Mouse (Mus musculus): ENCODE data around the gene Slc25a13. TPM values are rescaled to one million over a fixed set of nuclear protein-coding genes. Genes with fewer than 3 reads are reported as not detected.

Gene Slc25a13
- total and polyA plus RNA-seq, 3 experiments = not detected

GRCm38 (mm10) chr6:6210637-6211036 lies 6.3 kb downstream of the Slc25a13 start:
- Histone ChIP-seq H3K27ac (ENCODE audit: insufficient read depth, low read depth) (no peak overlapping the region), H3K36me3 (replicated peaks in 1 of 2; ENCODE audit: control insufficient read depth in 1 of 2, insufficient read depth in 1 of 2, low read length in 1 of 2) (no peaks in the 10 kb centered on the region), H3K9ac (ENCODE audit: insufficient read depth, low read depth) (no peak overlapping the region), H3K9me3 (replicated peaks; ENCODE audit: low read length) (no peaks in the 10 kb centered on the region), H3K4me3 (replicated peaks in 1 of 3; ENCODE audit: low read depth in 2 of 3, low read length in 2 of 3, poor library complexity in 1 of 3) (no peak overlapping the region), H3K4me1 (ENCODE audit: control insufficient read depth in 1 of 2, insufficient read depth in 2 of 2) (peaks cover 5 to 27% of the 10 kb centered on the region in 2 experiments; a peak in 3 of 4 replicates), H3K79me2 (replicated peaks; ENCODE audit: control insufficient read depth, extremely low read depth, insufficient read depth, poor library complexity, severe bottlenecking) (no peaks in the 10 kb centered on the region), H3K27me3 (replicated peaks) (no peaks in the 10 kb centered on the region), H3K4me2 (ENCODE audit: insufficient read depth, low read depth, poor library complexity, severe bottlenecking) (no peak overlapping the region)
- in situ Hi-C loops (cut with MboI; ENCODE audit: low pct_ligation_motif_present, low pct_unique_long_range_greater_than_20kb, low sequenced_read_pairs) (no loop called here), dilution Hi-C loops (cut with MboI; ENCODE audit: extremely low pct_ligation_motif_present, extremely low pct_unique_long_range_greater_than_20kb, low sequenced_read_pairs) (no loop called here)
- peak; percentile 48 for DNase-seq (ENCODE audit: extremely low read depth)
- TF ChIP-seq MYC (IDR thresholded peaks at IDR 0.05; ENCODE audit: low read depth, low read length) = 0 out of 2 replicates have a peak, but pooled peaks have one; percentile 22
- no peak for TF ChIP-seq RCOR1 (conservative IDR thresholded peaks at IDR 0.05; ENCODE audit: low read depth, low read length)
- peak; percentile 67 for TF ChIP-seq MAX (IDR thresholded peaks at IDR 0.05; ENCODE audit: low read length)
- TF ChIP-seq JUN (IDR thresholded peaks at IDR 0.05; ENCODE audit: insufficient read depth, low read depth, low read length) = no peak

GRCm38 (mm10) chr6:6208351-6209059 lies 8.5 kb downstream of the Slc25a13 start:
- no peak for DNase-seq (ENCODE audit: extremely low read depth)
- no peaks in the 10 kb centered on the region for H3K27me3 ChIP-seq (replicated peaks)
- no peaks in the 10 kb centered on the region for H3K79me2 ChIP-seq (replicated peaks; ENCODE audit: control insufficient read depth, extremely low read depth, insufficient read depth, poor library complexity, severe bottlenecking)
- H3K27ac ChIP-seq (ENCODE audit: insufficient read depth, low read depth) = no peak overlapping the region
- dilution Hi-C loops (cut with MboI; ENCODE audit: extremely low pct_ligation_motif_present, extremely low pct_unique_long_range_greater_than_20kb, low sequenced_read_pairs) (no loop called here), in situ Hi-C loops (cut with MboI; ENCODE audit: low pct_ligation_motif_present, low pct_unique_long_range_greater_than_20kb, low sequenced_read_pairs) (no loop called here)
- H3K9ac ChIP-seq (ENCODE audit: insufficient read depth, low read depth) = no peak overlapping the region
- H3K36me3 ChIP-seq (replicated peaks in 1 of 2; ENCODE audit: control insufficient read depth in 1 of 2, insufficient read depth in 1 of 2, low read length in 1 of 2) = no peaks in the 10 kb centered on the region
- TF ChIP-seq MAFK (IDR thresholded peaks at IDR 0.05; ENCODE audit: insufficient replicate concordance, low read length) (no peak), JUND (conservative IDR thresholded peaks at IDR 0.05; ENCODE audit: low read depth, low read length) (no peak), CHD1 (IDR thresholded peaks at IDR 0.05; ENCODE audit: low read depth, low read length) (no peak), ELF1 (IDR thresholded peaks at IDR 0.05; ENCODE audit: low read depth, low read length) (no peak), CHD2 (IDR thresholded peaks at IDR 0.05; ENCODE audit: low read length) (no peak), IRF4 (IDR thresholded peaks at IDR 0.05; ENCODE audit: low read depth, low read length) (no peak), CTCF (conservative IDR thresholded peaks at IDR 0.05 in 1 of 2, IDR thresholded peaks at IDR 0.05 in 1 of 2; ENCODE audit: low read depth in 2 of 2, low read length in 2 of 2) (no peak)
- H3K4me2 ChIP-seq (ENCODE audit: insufficient read depth, low read depth, poor library complexity, severe bottlenecking) = no peak overlapping the region
- no peaks in the 10 kb centered on the region for H3K9me3 ChIP-seq (replicated peaks; ENCODE audit: low read length)
- H3K4me1 ChIP-seq (ENCODE audit: control insufficient read depth in 1 of 2, insufficient read depth in 2 of 2) = peaks cover 5 to 27% of the 10 kb centered on the region in 2 experiments; a peak in 3 of 4 replicates
- H3K4me3 ChIP-seq (replicated peaks in 1 of 3; ENCODE audit: low read depth in 2 of 3, low read length in 2 of 3, poor library complexity in 1 of 3) = no peak overlapping the region

GRCm38 (mm10) chr6:6207836-6208235 lies 9.1 kb downstream of the Slc25a13 start:
- Histone ChIP-seq H3K9ac (ENCODE audit: insufficient read depth, low read depth) (no peak overlapping the region), H3K4me3 (replicated peaks in 1 of 3; ENCODE audit: low read depth in 2 of 3, low read length in 2 of 3, poor library complexity in 1 of 3) (no peak overlapping the region), H3K27me3 (replicated peaks) (no peaks in the 10 kb centered on the region), H3K27ac (ENCODE audit: insufficient read depth, low read depth) (no peak overlapping the region), H3K9me3 (replicated peaks; ENCODE audit: low read length) (no peaks in the 10 kb centered on the region), H3K4me1 (ENCODE audit: control insufficient read depth in 1 of 2, insufficient read depth in 2 of 2) (peaks cover 4 to 27% of the 10 kb centered on the region in 2 experiments; a peak in 3 of 4 replicates), H3K4me2 (ENCODE audit: insufficient read depth, low read depth, poor library complexity, severe bottlenecking) (no peak overlapping the region), H3K79me2 (replicated peaks; ENCODE audit: control insufficient read depth, extremely low read depth, insufficient read depth, poor library complexity, severe bottlenecking) (no peaks in the 10 kb centered on the region), H3K36me3 (replicated peaks in 1 of 2; ENCODE audit: control insufficient read depth in 1 of 2, insufficient read depth in 1 of 2, low read length in 1 of 2) (no peaks in the 10 kb centered on the region)
- dilution Hi-C loops (cut with MboI; ENCODE audit: extremely low pct_ligation_motif_present, extremely low pct_unique_long_range_greater_than_20kb, low sequenced_read_pairs) = no loop called here
- in situ Hi-C loops (cut with MboI; ENCODE audit: low pct_ligation_motif_present, low pct_unique_long_range_greater_than_20kb, low sequenced_read_pairs) = no loop called here
- DNase-seq (ENCODE audit: extremely low read depth) = no peak
- TF ChIP-seq UBTF (IDR thresholded peaks at IDR 0.05; ENCODE audit: low read depth, low read length) (no peak), TCF12 (IDR thresholded peaks at IDR 0.05; ENCODE audit: low read depth, low read length) (no peak), MAFK (IDR thresholded peaks at IDR 0.05; ENCODE audit: insufficient replicate concordance, low read length) (no peak)
